Mouse (Mus musculus): ENCODE results near the gene Osbp2. TPM values are rescaled to one million over a fixed set of nuclear protein-coding genes. Genes with fewer than 3 reads are reported as not detected.

Gene Osbp2
- polyA plus RNA-seq, 1 experiment from 2014 or later: 1.3 TPM

DNA sequence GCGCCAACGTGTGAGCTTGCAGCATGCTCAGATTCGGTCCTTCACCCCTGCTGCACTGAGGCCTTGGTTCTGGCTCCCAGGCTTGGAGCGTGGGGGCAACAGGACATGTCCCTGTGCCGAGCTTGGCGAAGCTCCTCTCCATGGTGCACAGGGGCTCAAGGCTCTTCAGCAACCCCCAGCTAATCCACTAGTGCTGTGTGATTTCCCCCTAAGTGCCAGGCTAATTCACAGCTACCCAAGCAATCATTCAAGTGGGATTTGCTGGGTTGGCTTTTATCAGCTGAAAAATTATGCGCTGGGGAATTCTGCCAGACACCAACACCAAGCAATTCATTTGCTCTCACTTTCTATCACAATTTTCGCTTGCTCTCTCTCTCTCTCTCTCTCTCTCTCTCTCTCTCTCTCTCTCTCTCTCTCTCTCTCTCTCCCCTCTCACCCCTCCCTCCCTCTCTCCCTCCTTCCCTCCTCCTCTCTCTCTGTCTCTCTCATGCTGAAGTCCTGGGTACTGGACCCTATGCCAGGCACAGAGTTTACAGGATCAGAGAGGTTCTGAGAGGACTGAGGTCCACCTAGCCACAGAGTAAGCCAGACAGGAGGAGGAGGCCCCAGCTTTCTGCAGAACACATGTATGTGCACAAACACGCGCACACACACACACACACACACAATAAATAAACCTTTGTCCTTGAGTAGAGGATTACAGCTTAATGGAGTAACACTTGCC lies 138.2 kb downstream of the Osbp2 start:
- no peak overlapping the region for H3K27ac ChIP-seq (replicated peaks)
- no peak for ATAC-seq (ENCODE audit: insufficient number of reproducible peaks, low FRiP score, low TSS enrichment, low read depth)
- no peaks in the 10 kb centered on the region for H3K27me3 ChIP-seq
- no peaks in the 10 kb centered on the region for H3K9me3 ChIP-seq (replicated peaks)
- no peaks in the 10 kb centered on the region for H3K36me3 ChIP-seq
- 0 out of 2 replicates have a peak, but pooled peaks cover 4% of the 10 kb centered on the region for H3K4me1 ChIP-seq
- no peak overlapping the region for H3K4me2 ChIP-seq (replicated peaks)
- 54% methylated on average over 10 of the region's 10 CpGs for WGBS
- no peak overlapping the region for H3K4me3 ChIP-seq (replicated peaks)
- H3K9ac ChIP-seq: no peak overlapping the region

DNA sequence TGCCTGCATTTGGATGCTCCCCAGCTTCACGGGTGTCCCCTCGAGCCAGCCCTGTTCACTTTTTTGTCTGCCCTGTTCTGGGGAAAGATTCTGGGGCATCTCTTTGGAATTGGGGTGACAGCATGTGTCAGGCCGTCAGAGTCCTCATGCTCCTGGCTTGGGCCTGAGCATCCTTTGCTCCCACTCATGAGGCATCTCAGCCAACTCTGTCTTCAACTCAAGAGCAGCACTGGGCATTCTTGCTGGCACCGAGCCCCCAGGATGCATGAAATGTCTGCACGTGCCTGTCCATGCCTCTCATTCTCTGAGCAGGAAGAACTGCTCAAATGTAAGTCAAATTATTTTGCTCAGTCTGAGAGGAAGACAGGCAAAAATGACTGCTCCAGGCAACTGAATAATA lies 139.0 kb downstream of the Osbp2 start:
- no peak overlapping the region for H3K27ac ChIP-seq (replicated peaks)
- no peak overlapping the region for H3K4me2 ChIP-seq (replicated peaks)
- no peak overlapping the region for H3K4me3 ChIP-seq (replicated peaks)
- no peaks in the 10 kb centered on the region for H3K27me3 ChIP-seq
- no peak overlapping the region for H3K9ac ChIP-seq
- H3K4me1 ChIP-seq: 0 out of 2 replicates have a peak, but pooled peaks cover 4% of the 10 kb centered on the region
- ATAC-seq (ENCODE audit: insufficient number of reproducible peaks, low FRiP score, low TSS enrichment, low read depth): no peak
- H3K9me3 ChIP-seq (replicated peaks): no peaks in the 10 kb centered on the region
- 62% methylated on average over 5 of the region's 5 CpGs for WGBS
- H3K36me3 ChIP-seq: no peaks in the 10 kb centered on the region

DNA sequence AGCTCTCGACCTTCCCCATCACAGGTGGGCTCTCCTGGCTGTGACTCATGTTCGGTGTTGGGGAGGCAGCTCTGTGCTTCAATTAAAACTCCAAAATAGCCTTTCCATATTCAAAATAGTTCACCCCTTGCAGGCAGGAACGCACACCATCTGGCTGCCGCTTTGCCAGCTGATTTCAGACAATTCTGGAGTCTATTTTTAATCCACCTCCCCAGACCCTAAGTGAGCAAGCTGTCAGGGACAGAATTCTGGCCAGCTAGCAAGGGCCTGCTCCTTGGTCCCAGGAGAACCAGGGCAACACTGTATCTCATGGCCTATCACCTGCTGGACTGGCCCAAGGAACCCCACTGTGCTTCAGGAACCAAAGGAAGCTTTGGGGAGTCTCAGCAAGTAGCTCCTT lies 139.8 kb downstream of the Osbp2 start:
- 60% methylated on average over 4 of the region's 4 CpGs for WGBS
- Histone ChIP-seq H3K4me2 (replicated peaks) (no peak overlapping the region), H3K36me3 (no peaks in the 10 kb centered on the region), H3K4me1 (0 out of 2 replicates have a peak, but pooled peaks cover 4% of the 10 kb centered on the region), H3K27me3 (no peaks in the 10 kb centered on the region), H3K4me3 (replicated peaks) (no peak overlapping the region), H3K9me3 (replicated peaks) (no peaks in the 10 kb centered on the region), H3K27ac (replicated peaks) (no peak overlapping the region), H3K9ac (no peak overlapping the region)
- ATAC-seq (ENCODE audit: insufficient number of reproducible peaks, low FRiP score, low TSS enrichment, low read depth): no peak

DNA sequence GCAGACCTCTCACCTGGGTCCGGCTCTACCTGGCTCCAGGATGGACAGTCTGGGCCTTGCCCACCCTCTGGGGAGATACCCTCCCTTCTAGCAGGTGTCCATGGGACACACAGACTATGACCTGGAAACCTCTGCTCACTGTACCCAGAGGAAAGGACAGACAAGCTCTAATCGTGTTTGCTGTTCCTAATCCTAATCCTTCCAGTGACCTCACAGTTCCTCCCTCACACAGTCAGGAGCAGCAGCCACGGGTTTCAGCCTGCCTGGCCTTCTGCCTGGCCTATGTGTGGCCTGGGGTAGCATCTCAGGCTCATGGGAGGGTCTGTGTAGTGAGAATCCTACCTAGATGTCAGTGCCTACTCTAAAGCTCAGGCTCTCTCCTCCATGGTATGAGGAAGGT lies 140.8 kb downstream of the Osbp2 start:
- no peaks in the 10 kb centered on the region for H3K27me3 ChIP-seq
- H3K9me3 ChIP-seq (replicated peaks): no peaks in the 10 kb centered on the region
- 49% methylated on average over 3 of the region's 3 CpGs for WGBS
- no peak overlapping the region for H3K4me2 ChIP-seq (replicated peaks)
- no peak overlapping the region for H3K9ac ChIP-seq
- ATAC-seq (ENCODE audit: insufficient number of reproducible peaks, low FRiP score, low TSS enrichment, low read depth): no peak
- no peaks in the 10 kb centered on the region for H3K36me3 ChIP-seq
- 0 out of 2 replicates have a peak, but pooled peaks cover 4% of the 10 kb centered on the region for H3K4me1 ChIP-seq
- no peak overlapping the region for H3K4me3 ChIP-seq (replicated peaks)
- H3K27ac ChIP-seq (replicated peaks): no peak overlapping the region

DNA sequence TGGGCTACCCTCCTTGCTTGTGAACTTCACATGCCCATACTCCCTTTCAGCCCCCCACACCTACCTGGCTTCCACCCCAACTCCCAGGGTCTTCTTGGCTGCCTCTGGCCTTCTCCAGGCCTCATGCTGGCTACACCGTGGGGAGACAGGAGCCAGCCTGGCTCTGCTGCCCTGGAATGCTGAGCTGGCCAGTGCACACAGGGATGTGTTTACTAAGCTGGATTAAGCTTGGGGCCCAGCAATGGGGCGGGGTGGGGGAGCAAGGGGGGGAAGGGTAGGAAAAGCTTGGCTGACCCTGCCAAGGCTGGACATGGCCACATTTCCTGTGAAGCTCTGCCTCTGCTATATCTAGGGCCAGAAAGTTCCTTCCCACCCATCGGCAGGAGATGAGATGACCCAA lies 141.7 kb downstream of the Osbp2 start:
- H3K4me3 ChIP-seq (replicated peaks): no peak overlapping the region
- no peak overlapping the region for H3K9ac ChIP-seq
- no peak for ATAC-seq (ENCODE audit: insufficient number of reproducible peaks, low FRiP score, low TSS enrichment, low read depth)
- H3K4me2 ChIP-seq (replicated peaks): no peak overlapping the region
- no peaks in the 10 kb centered on the region for H3K36me3 ChIP-seq
- H3K9me3 ChIP-seq (replicated peaks): no peaks in the 10 kb centered on the region
- no peak overlapping the region for H3K27ac ChIP-seq (replicated peaks)
- 50% methylated on average over 3 of the region's 3 CpGs for WGBS
- no peaks in the 10 kb centered on the region for H3K27me3 ChIP-seq
- peaks cover 4% of the 10 kb centered on the region; the same call in 1 of the 2 replicates for H3K4me1 ChIP-seq

DNA sequence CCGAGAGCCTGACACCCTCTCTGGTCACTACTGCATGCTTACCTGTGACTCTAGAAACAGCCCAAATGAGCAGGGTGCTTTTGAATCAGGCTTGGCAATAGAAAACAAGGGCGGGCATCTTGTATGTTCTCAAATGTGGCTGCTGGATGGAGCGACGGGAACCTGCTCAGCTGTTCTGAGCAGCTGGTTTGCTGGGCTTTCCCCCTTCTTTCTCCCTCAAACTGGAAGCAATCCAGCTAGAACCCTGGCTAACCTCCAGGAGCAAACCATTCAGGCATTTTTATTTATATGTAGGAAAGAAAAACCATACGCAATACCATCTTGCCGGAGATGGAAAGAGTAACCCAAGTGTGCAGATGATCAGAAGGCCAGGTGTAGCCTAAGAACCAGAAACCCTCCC lies 147.0 kb downstream of the Osbp2 start:
- no peak overlapping the region for H3K4me3 ChIP-seq (replicated peaks)
- no peaks in the 10 kb centered on the region for H3K27me3 ChIP-seq
- no peak overlapping the region for H3K9ac ChIP-seq
- H3K4me1 ChIP-seq: peaks cover 3% of the 10 kb centered on the region; the same call in 1 of the 2 replicates
- no peaks in the 10 kb centered on the region for H3K9me3 ChIP-seq (replicated peaks)
- 49% methylated on average over 6 of the region's 6 CpGs for WGBS
- no peaks in the 10 kb centered on the region for H3K36me3 ChIP-seq
- H3K4me2 ChIP-seq (replicated peaks): no peak overlapping the region
- H3K27ac ChIP-seq (replicated peaks): no peak overlapping the region
- ATAC-seq (ENCODE audit: insufficient number of reproducible peaks, low FRiP score, low TSS enrichment, low read depth): no peak

DNA sequence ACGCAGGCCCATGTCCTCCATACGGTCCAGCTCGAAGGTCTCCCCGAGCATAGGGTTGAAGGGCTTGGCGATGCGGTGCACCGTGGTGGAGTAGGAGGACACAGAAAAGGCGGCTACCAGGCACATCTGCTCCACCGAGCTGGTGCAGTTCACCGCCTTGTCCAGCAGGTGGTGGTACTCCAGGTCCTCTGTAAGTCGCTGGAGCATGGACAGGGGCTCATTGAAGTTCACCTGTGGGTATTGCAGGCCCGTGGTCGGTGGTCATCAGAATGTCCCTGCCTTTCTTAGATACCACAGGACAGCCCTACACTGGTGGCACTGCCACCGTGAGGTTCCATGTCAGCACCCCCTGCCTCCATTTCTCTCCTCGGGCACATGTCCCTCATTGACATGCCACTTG lies 149.2 kb downstream of the Osbp2 start:
- no peaks in the 10 kb centered on the region for H3K36me3 ChIP-seq
- H3K4me2 ChIP-seq (replicated peaks): no peak overlapping the region
- no peaks in the 10 kb centered on the region for H3K27me3 ChIP-seq
- peaks cover 3% of the 10 kb centered on the region; the same call in 1 of the 2 replicates for H3K4me1 ChIP-seq
- 37% methylated on average over 15 of the region's 15 CpGs for WGBS
- no peaks in the 10 kb centered on the region for H3K9me3 ChIP-seq (replicated peaks)
- H3K9ac ChIP-seq: no peak overlapping the region
- no peak overlapping the region for H3K4me3 ChIP-seq (replicated peaks)
- no peak for ATAC-seq (ENCODE audit: insufficient number of reproducible peaks, low FRiP score, low TSS enrichment, low read depth)
- no peak overlapping the region for H3K27ac ChIP-seq (replicated peaks)

DNA sequence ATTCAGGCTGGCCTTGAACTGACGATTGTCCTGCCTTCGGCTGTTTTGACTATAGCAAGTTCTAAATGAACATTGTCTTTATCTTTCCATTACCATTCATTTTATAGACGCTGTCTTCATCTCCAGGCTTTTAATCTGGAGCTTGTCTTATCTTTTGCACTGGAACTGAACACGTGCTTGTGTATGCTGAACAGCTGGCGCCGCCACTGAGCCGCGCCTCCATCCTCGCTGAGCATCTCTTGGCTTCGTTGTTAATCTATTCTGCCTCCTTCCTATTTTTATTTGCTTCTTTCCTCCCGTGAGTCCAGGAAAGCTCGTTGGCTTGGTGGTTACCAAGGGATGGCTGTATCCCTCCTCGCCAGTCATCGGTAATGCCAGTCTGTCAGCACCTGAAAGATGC lies 153.5 kb downstream of the Osbp2 start:
- no peak for ATAC-seq (ENCODE audit: insufficient number of reproducible peaks, low FRiP score, low TSS enrichment, low read depth)
- Histone ChIP-seq H3K9ac (no peak overlapping the region), H3K4me1 (no peaks in the 10 kb centered on the region), H3K9me3 (replicated peaks) (no peaks in the 10 kb centered on the region), H3K4me3 (replicated peaks) (no peak overlapping the region), H3K4me2 (replicated peaks) (no peak overlapping the region), H3K36me3 (no peaks in the 10 kb centered on the region), H3K27me3 (no peaks in the 10 kb centered on the region), H3K27ac (replicated peaks) (no peak overlapping the region)
- 67% methylated on average over 14 of the region's 14 CpGs for WGBS

DNA sequence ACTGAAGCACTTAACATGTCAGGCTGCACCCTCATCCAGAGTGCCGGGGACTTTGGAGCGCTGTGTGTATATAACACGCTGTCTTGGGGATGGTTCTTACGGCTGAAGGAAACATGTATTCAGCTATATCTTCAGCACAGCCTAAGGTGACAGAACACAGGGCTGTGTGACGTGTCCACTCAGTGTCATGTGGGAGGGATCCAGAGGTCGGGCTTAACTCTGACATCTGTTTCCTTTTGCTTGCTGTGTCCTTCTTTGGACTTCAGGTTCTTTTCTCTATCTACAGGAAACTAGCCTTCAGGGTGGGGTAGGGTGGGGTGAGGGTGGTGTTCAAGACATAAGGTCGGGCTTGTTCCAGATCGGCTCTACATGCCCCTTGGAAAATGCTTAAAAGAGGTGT lies 156.6 kb downstream of the Osbp2 start:
- H3K4me1 ChIP-seq: no peaks in the 10 kb centered on the region; the same call in 1 of the 2 replicates
- 73% methylated on average over 8 of the region's 8 CpGs for WGBS
- H3K27ac ChIP-seq (replicated peaks): no peak overlapping the region
- no peak overlapping the region for H3K4me3 ChIP-seq (replicated peaks)
- H3K9me3 ChIP-seq (replicated peaks): no peaks in the 10 kb centered on the region
- no peak overlapping the region for H3K9ac ChIP-seq
- no peak overlapping the region for H3K4me2 ChIP-seq (replicated peaks)
- no peaks in the 10 kb centered on the region for H3K27me3 ChIP-seq
- ATAC-seq (ENCODE audit: insufficient number of reproducible peaks, low FRiP score, low TSS enrichment, low read depth): no peak
- H3K36me3 ChIP-seq: no peaks in the 10 kb centered on the region

DNA sequence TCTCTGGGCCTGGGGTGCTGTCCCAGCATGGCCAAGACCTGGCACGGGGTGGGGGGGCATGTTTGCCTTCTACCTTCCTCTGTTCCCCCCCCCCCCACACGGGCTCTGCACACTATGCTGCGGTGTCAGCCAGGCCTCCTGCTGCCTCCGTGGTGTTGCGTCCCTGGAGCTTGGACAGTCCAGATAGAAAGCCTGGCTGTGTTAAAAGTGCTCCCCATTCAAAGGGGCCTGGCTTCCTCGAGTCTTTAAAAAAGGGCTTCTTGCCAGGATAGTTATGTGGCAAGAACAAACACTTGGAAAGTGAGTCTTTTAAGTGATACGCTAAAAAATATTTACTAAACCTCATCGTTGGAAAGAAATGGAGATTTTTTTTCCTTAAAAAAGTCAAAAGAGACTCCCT lies 159.3 kb downstream of the Osbp2 start:
- H3K9me3 ChIP-seq (replicated peaks): no peaks in the 10 kb centered on the region
- H3K4me1 ChIP-seq: no peaks in the 10 kb centered on the region; the same call in 1 of the 2 replicates
- H3K9ac ChIP-seq: no peak overlapping the region
- H3K4me2 ChIP-seq (replicated peaks): no peak overlapping the region
- no peaks in the 10 kb centered on the region for H3K27me3 ChIP-seq
- WGBS: 69% methylated on average over 8 of the region's 8 CpGs
- H3K4me3 ChIP-seq (replicated peaks): no peak overlapping the region
- no peaks in the 10 kb centered on the region for H3K36me3 ChIP-seq
- ATAC-seq (ENCODE audit: insufficient number of reproducible peaks, low FRiP score, low TSS enrichment, low read depth): no peak
- no peak overlapping the region for H3K27ac ChIP-seq (replicated peaks)

DNA sequence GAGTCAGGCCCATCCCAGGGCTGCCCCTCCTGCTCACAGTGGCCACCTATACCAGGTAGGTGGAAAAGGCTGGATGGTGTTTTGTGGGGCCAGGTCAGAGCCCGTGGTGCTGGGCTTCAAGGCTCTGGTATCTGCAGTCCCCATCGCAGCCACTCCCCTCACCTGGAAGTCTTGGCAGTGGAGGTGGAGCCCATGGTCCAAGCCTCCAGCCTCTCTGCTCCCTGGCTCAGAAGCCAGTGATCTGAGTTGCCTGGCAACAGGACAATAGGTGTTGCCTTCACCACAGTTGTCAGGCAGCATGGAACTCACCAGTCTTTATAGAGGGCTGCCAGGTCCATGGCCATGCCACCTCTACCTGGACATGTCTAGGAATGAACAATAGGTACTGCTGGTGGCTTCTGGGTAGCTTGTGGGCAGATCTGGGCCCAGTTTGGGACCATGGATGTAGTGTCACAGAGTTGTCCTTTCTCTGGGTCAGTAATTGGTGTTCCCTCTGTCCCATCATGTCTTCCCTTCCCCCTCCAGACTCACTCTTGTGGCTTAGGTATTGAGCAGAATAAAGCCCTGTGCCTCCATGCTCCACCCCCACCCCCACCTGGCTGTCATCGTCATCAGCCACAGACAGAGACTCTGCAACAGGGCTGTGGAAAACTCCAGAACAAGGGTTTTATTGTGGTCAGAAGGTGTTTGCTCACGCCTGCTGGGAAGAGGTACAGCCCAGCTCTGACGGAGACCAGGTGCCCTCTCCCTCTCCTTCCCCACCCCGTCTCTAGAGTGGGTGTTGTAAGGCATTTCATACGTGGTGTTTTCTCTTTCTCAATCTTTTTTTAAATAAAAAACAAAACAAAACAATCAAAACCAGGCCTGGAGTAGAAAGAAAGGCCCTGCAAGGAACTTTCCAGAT lies 160.4 kb downstream of the Osbp2 start:
- no peaks in the 10 kb centered on the region for H3K9me3 ChIP-seq (replicated peaks)
- no peaks in the 10 kb centered on the region; the same call in 1 of the 2 replicates for H3K4me1 ChIP-seq
- ATAC-seq (ENCODE audit: insufficient number of reproducible peaks, low FRiP score, low TSS enrichment, low read depth): no peak
- no peak overlapping the region for H3K27ac ChIP-seq (replicated peaks)
- H3K36me3 ChIP-seq: no peaks in the 10 kb centered on the region
- no peak overlapping the region for H3K9ac ChIP-seq
- 55% methylated on average over 7 of the region's 7 CpGs for WGBS
- H3K4me3 ChIP-seq (replicated peaks): no peak overlapping the region
- no peak overlapping the region for H3K4me2 ChIP-seq (replicated peaks)
- no peaks in the 10 kb centered on the region for H3K27me3 ChIP-seq

Data from embryonic facial prominence, embryonic 15.5 days (tissue).